Mouse (Mus musculus) T-cell, adult 2 months (primary cell): Measurements from ENCODE around the gene Iffo2.
A peak's percentile ranks its signal among the peaks of the same experiment; 100 is the strongest.

Experiments
- DNase-seq: peaks from one replicate; pipeline ENCODE4 v3.0.0; 2022; ENCODE audit warnings: low spot score

Iffo2 gene

GRCm38 (mm10) chr4:139581427-139582051 is 51.2 kb downstream of the Iffo2 start:
- DNase-seq = no peak

GRCm38 (mm10) chr4:139582346-139582745 is 52.0 kb downstream of the Iffo2 start:
- no peak for DNase-seq

GRCm38 (mm10) chr4:139582903-139583302 is 52.6 kb downstream of the Iffo2 start:
- no peak for DNase-seq

- DNase-seq = no peak
These were observed 53.4 kb downstream of the Iffo2 start for GRCm38 (mm10) chr4:139583629-139584245.

GRCm38 (mm10) chr4:139584704-139585103 is 54.4 kb downstream of the Iffo2 start:
- DNase-seq = no peak

GRCm38 (mm10) chr4:139585713-139586112 is 55.4 kb downstream of the Iffo2 start:
- DNase-seq = no peak

GRCm38 (mm10) chr4:139587370-139587769 is 57.0 kb downstream of the Iffo2 start:
- DNase-seq = no peak

- no peak for DNase-seq
These were observed 57.4 kb downstream of the Iffo2 start for GRCm38 (mm10) chr4:139587773-139588172.

- no peak for DNase-seq
These were observed 59.1 kb downstream of the Iffo2 start for GRCm38 (mm10) chr4:139589351-139590027.

- no peak for DNase-seq
These were observed 60.1 kb downstream of the Iffo2 start for GRCm38 (mm10) chr4:139590446-139590845.

GRCm38 (mm10) chr4:139592895-139593294 is 62.5 kb downstream of the Iffo2 start:
- no peak for DNase-seq

GRCm38 (mm10) chr4:139593383-139593782 is 63.0 kb downstream of the Iffo2 start:
- no peak for DNase-seq

- no peak for DNase-seq
These were observed 63.7 kb downstream of the Iffo2 start for GRCm38 (mm10) chr4:139594062-139594461.

- no peak for DNase-seq
These were observed 66.4 kb downstream of the Iffo2 start for GRCm38 (mm10) chr4:139596715-139597114.

- DNase-seq = no peak
These were observed 67.2 kb downstream of the Iffo2 start for GRCm38 (mm10) chr4:139597286-139598284.

GRCm38 (mm10) chr4:139598356-139598755 is 68.0 kb downstream of the Iffo2 start:
- no peak for DNase-seq

GRCm38 (mm10) chr4:139598950-139599518 is 68.7 kb downstream of the Iffo2 start:
- DNase-seq = peak; percentile 74

GRCm38 (mm10) chr4:139601519-139602356 is 71.4 kb downstream of the Iffo2 start:
- no peak for DNase-seq

GRCm38 (mm10) chr4:139602357-139603244 is 72.3 kb downstream of the Iffo2 start, which contains the start of gene Gm21969:
Gene Gm21969, plus strand, starts transcription at chr4:139603186.
- peak; percentile 70 for DNase-seq

GRCm38 (mm10) chr4:139605216-139605615 is 74.9 kb downstream of the Iffo2 start:
- DNase-seq = no peak
